Mouse (Mus musculus) heart, embryonic 14.5 days (tissue): Measurements from ENCODE around the gene Nmrk1. TPM values are rescaled to one million over a fixed set of nuclear protein-coding genes. Genes with fewer than 3 reads are reported as not detected.

Source experiments
- ATAC-seq: fragments of 200-750 bp; cut with Nextera tagmentation; 2 replicates; pipeline ENCODE4 v1.8.0; 2017; ENCODE audit warnings: low read depth, moderate TSS enrichment; ENCODE audit not compliant: insufficient number of reproducible peaks, insufficient read depth, low FRiP score
- H3K27ac ChIP-seq, 2 experiments: fragments of 200-500 bp in 1 of 2; fragments of 300-500 bp in 1 of 2; sonication (generic) in 1 of 2; replicated peaks in 1 of 2; 2 replicates each; pipeline ENCODE4 v1.5.1; 2012 to 2014; ENCODE audit warnings: low read depth in 2 of 2, low read length in 2 of 2, control low read depth in 1 of 2, mild to moderate bottlenecking in 1 of 2, mixed read lengths in 1 of 2; ENCODE audit not compliant: control insufficient read depth in 1 of 2, insufficient read depth in 1 of 2
- H3K27me3 ChIP-seq: fragments of 300-500 bp; sonication (generic); 2 replicates; pipeline ENCODE4 v1.6.1; 2014; ENCODE audit warnings: mild to moderate bottlenecking, low read length, control low read depth; ENCODE audit not compliant: control insufficient read depth, insufficient read depth
- H3K36me3 ChIP-seq: fragments of 300-500 bp; sonication (generic); 2 replicates; pipeline ENCODE4 v1.6.1; 2014; ENCODE audit warnings: mild to moderate bottlenecking, control low read depth, low read length, mixed read lengths; ENCODE audit not compliant: control insufficient read depth, insufficient read depth
- H3K4me1 ChIP-seq, 2 experiments: fragments of 200-500 bp in 1 of 2; fragments of 300-500 bp in 1 of 2; sonication (generic) in 1 of 2; 2 replicates each; pipeline ENCODE4 v1.6.1; 2012 to 2014; ENCODE audit warnings: low read length in 2 of 2, control low read depth in 1 of 2, mixed read lengths in 1 of 2; ENCODE audit not compliant: control insufficient read depth in 2 of 2, insufficient read depth in 2 of 2
- H3K4me2 ChIP-seq: fragments of 300-500 bp; sonication (generic); 2 replicates; pipeline ENCODE4 v1.6.1; 2014; ENCODE audit warnings: mild to moderate bottlenecking, low read length
- H3K4me3 ChIP-seq, 2 experiments: fragments of 200-500 bp in 1 of 2; fragments of 300-500 bp in 1 of 2; sonication (generic) in 1 of 2; 2 replicates each; pipeline ENCODE4 v1.5.1; 2012 to 2014; ENCODE audit warnings: low read length in 2 of 2, mild to moderate bottlenecking in 2 of 2, control low read depth in 1 of 2, low read depth in 1 of 2, moderate library complexity in 1 of 2; ENCODE audit not compliant: control insufficient read depth in 1 of 2, insufficient read depth in 1 of 2
- H3K9ac ChIP-seq: fragments of 300-500 bp; sonication (generic); 2 replicates; pipeline ENCODE4 v1.6.1; 2014; ENCODE audit warnings: mild to moderate bottlenecking, low read length
- H3K9me3 ChIP-seq: fragments of 300-500 bp; sonication (generic); 2 replicates; pipeline ENCODE4 v1.6.1; 2016; ENCODE audit warnings: low read length, control low read depth; ENCODE audit not compliant: control insufficient read depth
- WGBS: fragments of 180-500 bp; shearing (Covaris S2); extraction: QIAGEN DNeasy Blood & Tissue Kit; methylation state at CpG from one replicate; pipeline ENCODE4 v1.1.7; 2014; 5-methylcytosine and 5-hydroxymethylcytosine counted together
- polyA plus RNA-seq: library from polyadenylated mRNA; unstranded; fragments of >200 nt; fragmentation: Nextera tagmentation; extraction: Ambion mirVana; gene quantifications from 2 replicates; pipeline ENCODE4 v1.2.1, GENCODE M21; 2014

The Nmrk1 gene
- polyA plus RNA-seq, 1 experiment from 2014 or later, result 10.7 TPM

- 47% methylated on average over 1 of the region's 1 CpGs for WGBS
- no peak overlapping the region for H3K9ac ChIP-seq
- no peaks in the 10 kb centered on the region for H3K36me3 ChIP-seq
- ATAC-seq, result no peak
- no peaks in the 10 kb centered on the region; a peak in 1 of 4 replicates for H3K4me1 ChIP-seq
- H3K9me3 ChIP-seq, result no peaks in the 10 kb centered on the region
- H3K27me3 ChIP-seq, result no peaks in the 10 kb centered on the region
- no peak overlapping the region for H3K4me3 ChIP-seq
- no peak overlapping the region for H3K4me2 ChIP-seq
- no peak overlapping the region for H3K27ac ChIP-seq
Observed at GRCm38 (mm10) chr19:18661683-18662082, 29.9 kb downstream of the Nmrk1 start.

GRCm38 (mm10) chr19:18663904-18664303 is 32.2 kb downstream of the Nmrk1 start:
- no peak for ATAC-seq
- H3K27ac ChIP-seq, result no peak overlapping the region
- no peak overlapping the region for H3K4me3 ChIP-seq
- H3K36me3 ChIP-seq, result no peaks in the 10 kb centered on the region
- 75% methylated on average over 2 of the region's 2 CpGs for WGBS
- H3K9ac ChIP-seq, result no peak overlapping the region
- H3K9me3 ChIP-seq, result no peaks in the 10 kb centered on the region
- H3K4me1 ChIP-seq, result no peaks in the 10 kb centered on the region; a peak in 1 of 4 replicates
- H3K4me2 ChIP-seq, result no peak overlapping the region
- no peaks in the 10 kb centered on the region for H3K27me3 ChIP-seq

- ATAC-seq, result no peak
- Histone ChIP-seq H3K9ac (no peak overlapping the region), H3K36me3 (no peaks in the 10 kb centered on the region), H3K27me3 (no peaks in the 10 kb centered on the region), H3K27ac (no peak overlapping the region), H3K4me3 (no peak overlapping the region), H3K4me2 (no peak overlapping the region), H3K4me1 (peaks cover 0 to 2% of the 10 kb centered on the region in 2 experiments; a peak in 1 of 4 replicates), H3K9me3 (no peaks in the 10 kb centered on the region)
- WGBS, result 86% methylated on average over 7 of the region's 7 CpGs
Observed at GRCm38 (mm10) chr19:18666966-18667365, 35.2 kb downstream of the Nmrk1 start.

GRCm38 (mm10) chr19:18669551-18669950 is 37.8 kb downstream of the Nmrk1 start:
- 91% methylated on average over 7 of the region's 7 CpGs for WGBS
- Histone ChIP-seq H3K36me3 (no peaks in the 10 kb centered on the region), H3K4me3 (no peak overlapping the region), H3K27me3 (no peaks in the 10 kb centered on the region), H3K9ac (no peak overlapping the region), H3K4me1 (peaks cover 5 to 19% of the 10 kb centered on the region in 2 experiments), H3K9me3 (no peaks in the 10 kb centered on the region), H3K27ac (no peak overlapping the region), H3K4me2 (no peak overlapping the region)
- no peak for ATAC-seq

- Histone ChIP-seq H3K9ac (peak within 1 kb of the TSS; percentile 90), H3K4me2 (peak within 1 kb of the TSS; percentile 84), H3K36me3 (no peaks in the 10 kb centered on the region), H3K9me3 (no peaks in the 10 kb centered on the region), H3K4me3 (peak within 1 kb of the TSS; percentile 70 to 92), H3K27me3 (no peaks in the 10 kb centered on the region), H3K4me1 (peaks cover 5 to 25% of the 10 kb centered on the region in 2 experiments), H3K27ac (peak within 1 kb of the TSS; percentile 68 to 88)
- WGBS, result under 1% methylated on average over 46 of the region's 58 CpGs
- peak; percentile 98 for ATAC-seq
Observed at GRCm38 (mm10) chr19:18670608-18671007, 38.9 kb downstream of the Nmrk1 start, which contains the start of gene Carnmt1. TSS of gene Carnmt1 (plus strand) at chr19:18670764.

- Histone ChIP-seq H3K4me3 (peak overlapping the region; percentile 70 to 92), H3K9ac (peak overlapping the region; percentile 90), H3K36me3 (no peaks in the 10 kb centered on the region), H3K9me3 (no peaks in the 10 kb centered on the region), H3K4me2 (peak overlapping the region; percentile 84), H3K27me3 (no peaks in the 10 kb centered on the region), H3K4me1 (peaks cover 5 to 25% of the 10 kb centered on the region in 2 experiments), H3K27ac (peak overlapping the region; percentile 68 to 88)
- WGBS, result under 1% methylated on average over 50 of the region's 64 CpGs
- ATAC-seq, result peak; percentile 68
Observed at GRCm38 (mm10) chr19:18671056-18671741, 39.4 kb downstream of the Nmrk1 start.

- peaks cover 5 to 25% of the 10 kb centered on the region in 2 experiments for H3K4me1 ChIP-seq
- no peak for ATAC-seq
- H3K9me3 ChIP-seq, result no peaks in the 10 kb centered on the region
- H3K27ac ChIP-seq, result no peak overlapping the region
- no peaks in the 10 kb centered on the region for H3K36me3 ChIP-seq
- H3K4me3 ChIP-seq, result peak overlapping the region in 1 of 2 experiments; percentile 92; a peak in 2 of 4 replicates
- 46% methylated on average over 3 of the region's 3 CpGs for WGBS
- H3K9ac ChIP-seq, result peak overlapping the region; percentile 90; the same call in 1 of the 2 replicates
- H3K27me3 ChIP-seq, result no peaks in the 10 kb centered on the region
- H3K4me2 ChIP-seq, result peak overlapping the region; percentile 84
Observed at GRCm38 (mm10) chr19:18672498-18672897, 40.7 kb downstream of the Nmrk1 start.
